Mouse (Mus musculus) lung, postnatal 0 days (tissue): ENCODE measurements around the gene Mapk11.

Experiments
- CTCF ChIP-seq: IDR thresholded peaks from 2 replicates; pipeline ENCODE4 v1.5.1; 2016; ENCODE audit warnings: antibody characterized with exemption, mild to moderate bottlenecking
- EP300 ChIP-seq: IDR thresholded peaks from 2 replicates; pipeline ENCODE4 v1.6.1; 2016; ENCODE audit warnings: antibody characterized with exemption, mild to moderate bottlenecking, control low read depth

DNA sequence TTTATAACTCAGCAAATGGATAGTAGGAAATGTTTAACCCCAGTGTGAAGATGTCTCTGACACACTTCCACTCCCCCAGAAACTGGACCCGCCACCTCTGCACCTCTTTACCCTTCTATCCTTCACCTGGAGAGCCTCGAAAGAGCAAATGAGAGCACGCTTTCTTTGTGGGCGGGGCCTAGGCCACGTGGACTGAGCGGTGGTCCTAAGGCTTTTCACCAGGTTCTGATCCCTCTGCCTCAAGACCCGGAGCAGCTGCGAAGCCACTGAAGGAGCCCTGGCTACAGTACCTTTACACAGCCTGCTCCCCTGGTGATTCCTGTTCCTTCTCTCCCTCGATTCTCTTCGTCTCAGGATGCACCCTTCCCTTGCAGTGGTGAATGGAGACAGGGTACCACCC lies 2.0 kb downstream of the Mapk11 start:
- no peak for TF ChIP-seq CTCF
- TF ChIP-seq EP300: no peak
